Mouse (Mus musculus) C2C12 (cell line): Measurements from ENCODE around the gene Eno1.

ENCODE experiments used
- CEBPB ChIP-seq: IDR thresholded peaks from one replicate; pipeline ENCODE4 v1.6.1; 2011; ENCODE audit warnings: low read depth, mild to moderate bottlenecking, control low read depth, moderate library complexity
- CTCF ChIP-seq: IDR thresholded peaks from one replicate; pipeline ENCODE4 v1.5.1; 2011; ENCODE audit not compliant: control insufficient read depth, insufficient read depth, insufficient read length
- MYOD1 ChIP-seq: IDR thresholded peaks from one replicate; pipeline ENCODE4 v1.6.1; 2011; ENCODE audit warnings: low read depth; ENCODE audit not compliant: control insufficient read depth, insufficient read length

DNA sequence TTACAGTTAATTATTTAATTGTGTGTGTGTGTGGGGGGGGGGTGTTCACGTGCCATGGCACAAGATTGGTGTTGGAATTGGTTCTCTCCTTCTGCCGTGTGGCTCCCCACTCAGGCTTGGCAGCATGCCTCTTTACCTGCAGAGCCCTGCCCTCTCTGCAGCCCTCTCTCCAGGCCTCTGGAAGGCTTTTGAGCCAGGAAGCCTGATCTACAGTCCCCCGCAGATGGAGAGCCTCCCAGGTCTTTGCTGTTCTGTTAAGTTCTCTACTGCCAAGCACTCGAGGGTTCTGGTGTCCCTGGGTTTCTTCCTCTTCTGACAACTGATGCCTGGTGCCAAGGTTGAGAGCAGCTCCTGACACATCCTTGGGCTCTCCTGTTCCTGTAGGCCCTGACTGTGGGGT lies 17.9 kb downstream of the Eno1 start:
- no peak for TF ChIP-seq CTCF
- TF ChIP-seq CEBPB, result no peak
- TF ChIP-seq MYOD1, result no peak
